Mouse (Mus musculus): Measurements from ENCODE around the gene Lrp3. TPM values are rescaled to one million over a fixed set of nuclear protein-coding genes. Genes with fewer than 3 reads are reported as not detected.
"Not testable (repeated sequence)": the region's sequence is repeated elsewhere in the genome, so short reads cannot be mapped to it uniquely, and the experiment has no call there.

Lrp3 gene
- 1.6 and 2.1 TPM in 2 replicates for polyA plus RNA-seq (2015; fragmentation: Nextera tagmentation; extraction: Ambion mirVana)

DNA sequence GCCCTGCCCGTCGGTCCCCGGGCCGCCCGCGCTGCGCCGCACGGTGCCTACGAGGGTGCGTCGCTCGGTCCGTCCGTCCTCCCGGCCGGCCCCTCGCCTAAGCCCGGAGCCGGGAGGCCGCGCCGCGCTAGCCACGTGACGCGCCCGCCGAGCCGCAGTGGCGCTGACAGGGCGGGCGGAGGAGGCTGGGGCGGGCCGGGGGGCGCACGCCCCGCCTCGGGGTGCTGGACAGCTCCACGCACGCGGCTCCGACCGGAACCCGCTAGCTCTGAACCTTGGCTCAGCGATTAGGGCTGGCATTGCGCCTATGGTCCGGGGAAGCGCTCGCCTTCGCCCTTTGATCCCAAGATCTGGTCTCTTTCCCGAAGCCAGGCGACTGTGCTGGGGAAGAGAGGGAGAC lies at the start of gene Lrp3:
Gene Lrp3 (minus strand): TSS at position 274 of the 400 bp plus-strand sequence.
- Histone ChIP-seq H3K27ac (ENCODE audit: low read depth, low read length) (no peak within 1 kb of the TSS; the same call in 1 of the 2 replicates), H3K9ac (ENCODE audit: low read depth, low read length) (peak within 1 kb of the TSS; percentile 73), H3K27me3 (replicated peaks; ENCODE audit: control insufficient read depth, insufficient read depth, low read length) (no peaks in the 10 kb centered on the region; the same call in 1 of the 2 replicates), H3K36me3 (ENCODE audit: control insufficient read depth, insufficient read depth) (no peaks in the 10 kb centered on the region), H3K4me2 (replicated peaks; ENCODE audit: low read depth) (peak within 1 kb of the TSS; percentile 97), H3K4me1 (replicated peaks; ENCODE audit: control insufficient read depth, insufficient read depth, low read length) (no peaks in the 10 kb centered on the region), H3K9me3 (ENCODE audit: control insufficient read depth) (no peaks in the 10 kb centered on the region), H3K4me3 (ENCODE audit: low read depth, low read length) (peak within 1 kb of the TSS; percentile 56)
- no peak for TF ChIP-seq CTCF (IDR thresholded peaks at IDR 0.05; ENCODE audit: low read depth)
- WGBS: 1% methylated on average over 50 of the region's 53 CpGs
- ATAC-seq: peak; percentile 84

DNA sequence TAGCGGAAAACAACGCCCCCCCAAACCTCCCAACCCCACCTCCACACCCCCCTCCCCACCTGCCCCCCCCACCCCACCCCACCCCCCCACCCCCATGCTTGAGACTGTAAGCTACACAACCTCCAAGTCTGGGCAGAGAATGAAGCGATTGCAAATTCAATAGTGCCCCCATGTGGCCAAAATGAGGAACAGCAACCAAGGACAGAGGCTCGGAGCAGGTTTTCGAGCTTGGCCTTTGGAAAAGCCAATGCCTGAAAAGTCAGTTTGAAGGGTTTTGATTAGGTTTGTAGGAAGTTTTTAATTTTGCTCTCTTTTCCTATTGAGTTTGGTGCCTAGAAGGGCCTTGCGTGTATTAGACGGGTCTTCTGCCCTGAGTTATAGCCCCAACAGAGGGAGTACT lies 49.4 kb upstream of the Lrp3 start:
- Histone ChIP-seq H3K4me1 (replicated peaks; ENCODE audit: control insufficient read depth, insufficient read depth, low read length) (0 out of 2 replicates have a peak, but pooled peaks cover 5% of the 10 kb centered on the region), H3K4me2 (replicated peaks; ENCODE audit: low read depth) (no peak overlapping the region), H3K9ac (ENCODE audit: low read depth, low read length) (no peak overlapping the region), H3K27ac (ENCODE audit: low read depth, low read length) (no peak overlapping the region), H3K27me3 (replicated peaks; ENCODE audit: control insufficient read depth, insufficient read depth, low read length) (no peaks in the 10 kb centered on the region), H3K9me3 (ENCODE audit: control insufficient read depth) (no peaks in the 10 kb centered on the region), H3K36me3 (ENCODE audit: control insufficient read depth, insufficient read depth) (no peaks in the 10 kb centered on the region), H3K4me3 (ENCODE audit: low read depth, low read length) (no peak overlapping the region)
- peak; percentile 78 for TF ChIP-seq CTCF (IDR thresholded peaks at IDR 0.05; ENCODE audit: low read depth)
- WGBS: 17% methylated on average over 7 of the region's 7 CpGs
- ATAC-seq: no peak

DNA sequence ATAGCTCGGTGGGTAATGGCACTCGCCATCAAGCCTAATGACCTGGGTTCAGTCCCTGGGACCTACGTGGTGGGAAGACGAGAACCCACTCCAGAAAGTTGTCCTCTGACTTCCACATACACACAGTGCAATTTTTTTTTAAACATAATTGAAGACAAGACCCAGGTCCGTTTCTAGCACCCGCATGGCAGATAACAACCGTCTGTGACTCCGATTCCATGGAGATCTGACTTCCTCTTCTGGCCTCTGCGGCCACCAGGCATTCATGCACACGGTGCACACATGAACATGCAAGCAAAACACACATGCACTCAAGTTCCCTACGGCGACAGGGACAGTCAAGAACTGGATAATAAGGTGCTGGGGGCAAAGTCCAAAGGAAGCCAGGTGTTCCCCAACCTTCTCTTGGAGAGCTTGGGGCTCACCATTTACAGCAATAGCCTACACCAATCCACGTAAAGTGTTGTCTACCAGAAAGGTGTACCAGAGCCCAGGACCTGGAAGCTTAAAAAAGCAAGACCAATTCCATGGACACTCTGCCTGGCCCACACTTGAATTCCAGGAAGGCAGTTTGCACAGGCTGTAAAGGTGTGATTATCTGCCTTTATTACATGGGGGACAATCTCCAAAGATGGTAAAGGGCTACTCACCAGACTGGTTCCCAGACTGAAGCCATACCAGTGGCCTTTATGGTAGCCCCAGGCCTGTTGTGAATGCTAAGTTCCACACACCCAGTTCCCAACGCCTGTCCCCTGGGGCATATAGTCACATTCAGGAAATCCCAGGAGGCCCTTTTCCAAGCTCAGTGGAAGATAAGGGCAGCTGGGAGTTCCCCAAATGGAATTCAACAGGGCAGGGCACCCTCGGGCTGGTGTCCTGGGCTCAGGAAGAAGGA lies 48.5 kb upstream of the Lrp3 start:
- Histone ChIP-seq H3K36me3 (ENCODE audit: control insufficient read depth, insufficient read depth) (no peaks in the 10 kb centered on the region), H3K4me2 (replicated peaks; ENCODE audit: low read depth) (no peak overlapping the region; the same call in 1 of the 2 replicates), H3K27me3 (replicated peaks; ENCODE audit: control insufficient read depth, insufficient read depth, low read length) (no peaks in the 10 kb centered on the region), H3K9ac (ENCODE audit: low read depth, low read length) (no peak overlapping the region), H3K4me1 (replicated peaks; ENCODE audit: control insufficient read depth, insufficient read depth, low read length) (0 out of 2 replicates have a peak, but pooled peaks cover 5% of the 10 kb centered on the region), H3K4me3 (ENCODE audit: low read depth, low read length) (no peak overlapping the region), H3K9me3 (ENCODE audit: control insufficient read depth) (no peaks in the 10 kb centered on the region), H3K27ac (ENCODE audit: low read depth, low read length) (no peak overlapping the region)
- TF ChIP-seq CTCF (IDR thresholded peaks at IDR 0.05; ENCODE audit: low read depth): no peak
- WGBS: 47% methylated on average over 15 of the region's 15 CpGs
- ATAC-seq: peak; percentile 85

DNA sequence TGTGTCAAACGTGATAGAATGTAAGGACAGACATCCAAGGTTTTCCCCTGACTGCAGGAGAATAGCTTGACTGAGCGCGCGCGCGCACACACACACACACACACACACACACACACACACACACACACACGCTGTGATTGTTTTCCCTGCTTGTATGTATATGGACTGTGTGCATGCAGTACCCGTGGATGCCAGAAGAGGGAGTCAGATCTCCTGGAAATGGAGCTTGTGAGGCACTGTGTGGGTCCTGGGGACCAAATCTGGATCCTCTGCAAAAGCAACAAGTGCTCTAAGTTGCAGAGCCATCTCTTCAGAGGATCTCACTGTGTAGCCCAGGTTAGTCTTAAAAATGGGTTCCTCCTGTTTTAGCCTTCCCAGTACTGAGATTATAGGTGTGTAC lies 44.1 kb upstream of the Lrp3 start:
- Histone ChIP-seq H3K27ac (ENCODE audit: low read depth, low read length) (no peak overlapping the region), H3K9ac (ENCODE audit: low read depth, low read length) (no peak overlapping the region), H3K9me3 (ENCODE audit: control insufficient read depth) (no peaks in the 10 kb centered on the region), H3K4me2 (replicated peaks; ENCODE audit: low read depth) (no peak overlapping the region), H3K4me1 (replicated peaks; ENCODE audit: control insufficient read depth, insufficient read depth, low read length) (0 out of 2 replicates have a peak, but pooled peaks cover 5% of the 10 kb centered on the region), H3K36me3 (ENCODE audit: control insufficient read depth, insufficient read depth) (no peaks in the 10 kb centered on the region), H3K27me3 (replicated peaks; ENCODE audit: control insufficient read depth, insufficient read depth, low read length) (no peaks in the 10 kb centered on the region), H3K4me3 (ENCODE audit: low read depth, low read length) (no peak overlapping the region)
- 87% methylated on average over 8 of the region's 8 CpGs for whole genome bisulfite sequencing
- no peak for ATAC-seq
- peak; percentile 59 for TF ChIP-seq CTCF (IDR thresholded peaks at IDR 0.05; ENCODE audit: low read depth)

DNA sequence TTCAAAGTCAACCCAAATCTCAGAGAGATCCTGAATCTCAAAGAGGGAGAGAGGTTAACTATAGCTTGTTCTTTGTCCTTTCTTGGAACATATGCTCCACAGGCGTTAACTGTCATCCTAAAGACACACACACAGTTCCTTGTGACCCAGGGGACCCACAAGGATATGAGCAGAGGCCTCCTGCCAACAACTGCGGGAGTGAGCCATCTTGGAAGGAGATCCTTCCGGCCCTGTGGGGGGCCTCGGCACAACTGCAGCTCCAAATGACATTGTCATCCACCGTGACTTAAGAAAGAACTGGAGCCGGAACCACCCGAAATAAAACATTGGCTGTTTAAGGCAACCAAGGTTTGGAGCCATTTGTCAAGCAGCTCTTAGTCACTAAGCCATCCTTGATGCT lies 43.0 kb upstream of the Lrp3 start:
- no peak for TF ChIP-seq CTCF (IDR thresholded peaks at IDR 0.05; ENCODE audit: low read depth)
- Histone ChIP-seq H3K4me1 (replicated peaks; ENCODE audit: control insufficient read depth, insufficient read depth, low read length) (0 out of 2 replicates have a peak, but pooled peaks cover 1% of the 10 kb centered on the region), H3K27ac (ENCODE audit: low read depth, low read length) (no peak overlapping the region), H3K36me3 (ENCODE audit: control insufficient read depth, insufficient read depth) (no peaks in the 10 kb centered on the region), H3K4me2 (replicated peaks; ENCODE audit: low read depth) (no peak overlapping the region), H3K9me3 (ENCODE audit: control insufficient read depth) (no peaks in the 10 kb centered on the region), H3K9ac (ENCODE audit: low read depth, low read length) (no peak overlapping the region), H3K27me3 (replicated peaks; ENCODE audit: control insufficient read depth, insufficient read depth, low read length) (no peaks in the 10 kb centered on the region), H3K4me3 (ENCODE audit: low read depth, low read length) (no peak overlapping the region)
- 59% methylated on average over 7 of the region's 7 CpGs for WGBS
- no peak for ATAC-seq

DNA sequence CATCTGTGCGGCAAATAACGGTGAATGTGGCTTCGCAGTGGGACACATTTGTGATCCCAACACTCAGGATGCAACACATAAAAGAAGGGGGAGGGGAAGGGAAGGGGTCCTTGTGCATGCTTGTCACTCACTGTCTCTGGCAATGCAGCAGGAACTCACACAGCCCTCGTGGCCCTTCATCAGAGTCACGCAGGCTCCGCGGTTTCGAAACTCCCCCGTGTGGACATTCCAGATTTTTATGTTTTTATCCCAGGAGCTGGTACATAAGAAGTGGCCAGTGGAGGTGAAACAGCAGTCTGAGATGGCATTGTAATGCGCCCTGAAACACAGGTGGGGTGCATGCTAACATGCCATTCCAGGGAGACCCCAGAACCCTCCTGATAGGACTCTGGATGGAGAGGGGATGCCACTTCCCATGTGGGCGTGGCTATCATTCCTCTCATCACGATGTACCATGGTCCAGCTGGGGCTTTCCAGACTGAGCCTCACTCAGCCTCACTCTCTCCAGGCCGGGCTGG lies 36.8 kb upstream of the Lrp3 start:
- Histone ChIP-seq H3K4me3 (ENCODE audit: low read depth, low read length) (no peak overlapping the region), H3K36me3 (ENCODE audit: control insufficient read depth, insufficient read depth) (no peaks in the 10 kb centered on the region), H3K4me1 (replicated peaks; ENCODE audit: control insufficient read depth, insufficient read depth, low read length) (no peaks in the 10 kb centered on the region), H3K4me2 (replicated peaks; ENCODE audit: low read depth) (0 out of 2 replicates have a peak overlapping the region, but pooled peaks have one; percentile 35), H3K9ac (ENCODE audit: low read depth, low read length) (no peak overlapping the region), H3K27me3 (replicated peaks; ENCODE audit: control insufficient read depth, insufficient read depth, low read length) (no peaks in the 10 kb centered on the region), H3K9me3 (ENCODE audit: control insufficient read depth) (no peaks in the 10 kb centered on the region), H3K27ac (ENCODE audit: low read depth, low read length) (no peak overlapping the region)
- 12% methylated on average over 12 of the region's 13 CpGs for WGBS
- peak; percentile 67 for TF ChIP-seq CTCF (IDR thresholded peaks at IDR 0.05; ENCODE audit: low read depth)
- peak; percentile 25; the same call in 1 of the 2 replicates for ATAC-seq

DNA sequence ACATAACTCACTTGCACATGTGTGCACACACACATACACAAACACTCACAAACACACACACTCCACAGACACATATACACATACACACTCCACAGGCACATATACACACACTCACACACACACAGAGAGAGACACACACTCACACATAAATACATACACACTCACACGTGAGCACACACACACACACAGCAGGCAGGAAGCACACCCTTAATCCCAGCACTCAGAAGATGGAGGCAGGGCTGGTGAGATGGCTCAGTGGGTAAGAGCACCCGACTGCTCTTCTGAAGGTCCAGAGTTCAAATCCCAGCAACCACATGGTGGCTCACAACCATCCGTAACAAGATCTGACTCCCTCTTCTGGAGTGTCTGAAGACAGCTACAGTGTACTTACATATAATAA lies 22.6 kb upstream of the Lrp3 start:
- H3K4me1 ChIP-seq (replicated peaks; ENCODE audit: control insufficient read depth, insufficient read depth, low read length); H3K4me3 ChIP-seq (ENCODE audit: low read depth, low read length); H3K27me3 ChIP-seq (replicated peaks; ENCODE audit: control insufficient read depth, insufficient read depth, low read length); H3K9me3 ChIP-seq (ENCODE audit: control insufficient read depth); H3K9ac ChIP-seq (ENCODE audit: low read depth, low read length); H3K4me2 ChIP-seq (replicated peaks; ENCODE audit: low read depth); H3K27ac ChIP-seq (ENCODE audit: low read depth, low read length); H3K36me3 ChIP-seq (ENCODE audit: control insufficient read depth, insufficient read depth); ATAC-seq: not testable (repeated sequence)
- 56% methylated on average over 2 of the region's 3 CpGs for WGBS

All from intestine, postnatal 0 days (tissue).